Mouse (Mus musculus) CH12.LX (cell line): Measurements from ENCODE around the gene Ythdf1. TPM values are rescaled to one million over a fixed set of nuclear protein-coding genes. Genes with fewer than 3 reads are reported as not detected.

Experiments
- DNase-seq: peaks from one replicate; pipeline ENCODE4 v3.0.0-alpha.2; 2013; ENCODE audit errors: extremely low read depth
- H3K27ac ChIP-seq: 2 replicates; pipeline ENCODE4 v1.5.1; 2012; ENCODE audit warnings: low read depth, mild to moderate bottlenecking, control low read depth, moderate library complexity; ENCODE audit not compliant: insufficient read depth
- H3K27me3 ChIP-seq: replicated peaks from 2 replicates; pipeline ENCODE3; 2012; ENCODE audit warnings: inconsistent platforms
- H3K36me3 ChIP-seq, 2 experiments: replicated peaks in 1 of 2; 2 replicates each; pipeline versions ENCODE3 to v1.6.1; 2012; ENCODE audit warnings: inconsistent platforms in 1 of 2, low read length in 1 of 2, mild to moderate bottlenecking in 1 of 2, mixed read lengths in 1 of 2, moderate library complexity in 1 of 2; ENCODE audit not compliant: control insufficient read depth in 1 of 2, insufficient read depth in 1 of 2
- H3K4me1 ChIP-seq, 2 experiments: 2 replicates each; pipeline ENCODE4 v1.6.1; 2012; ENCODE audit warnings: inconsistent platforms in 1 of 2, moderate library complexity in 1 of 2; ENCODE audit not compliant: insufficient read depth in 2 of 2, control insufficient read depth in 1 of 2
- H3K4me2 ChIP-seq: 2 replicates; pipeline ENCODE4 v1.6.1; 2012; ENCODE audit warnings: low read depth, mild to moderate bottlenecking, control low read depth; ENCODE audit not compliant: poor library complexity, insufficient read depth, severe bottlenecking
- H3K4me3 ChIP-seq, 3 experiments: fragments of 150-350 bp in 1 of 3; sonication (generic) in 1 of 3; replicated peaks in 1 of 3; 2 replicates each; pipeline versions ENCODE3 to v1.5.1; 2011 to 2012; ENCODE audit warnings: low read depth in 2 of 3, low read length in 2 of 3, mild to moderate bottlenecking in 2 of 3, moderate library complexity in 2 of 3, control low read depth in 1 of 3, improper control_type of control experiment in 1 of 3, inconsistent platforms in 1 of 3, mixed read lengths in 1 of 3; ENCODE audit not compliant: poor library complexity in 1 of 3
- H3K79me2 ChIP-seq: replicated peaks from 2 replicates; pipeline ENCODE4 v1.6.1; 2012; ENCODE audit warnings: mild to moderate bottlenecking, moderate library complexity; ENCODE audit not compliant: control insufficient read depth, poor library complexity, insufficient read depth, severe bottlenecking; ENCODE audit errors: extremely low read depth
- H3K9ac ChIP-seq: 2 replicates; pipeline ENCODE4 v1.6.1; 2012; ENCODE audit warnings: low read depth, mild to moderate bottlenecking, control low read depth, moderate library complexity; ENCODE audit not compliant: insufficient read depth
- H3K9me3 ChIP-seq: replicated peaks from 2 replicates; pipeline ENCODE3; 2012; ENCODE audit warnings: low read length, inconsistent platforms, mixed read lengths
- BHLHE40 ChIP-seq: IDR thresholded peaks from 2 replicates; pipeline ENCODE4 v1.6.1; 2011; ENCODE audit warnings: mild to moderate bottlenecking, low read depth, low read length, improper control_type of control experiment
- EP300 ChIP-seq: IDR thresholded peaks from 2 replicates; pipeline ENCODE4 v1.6.1; 2011; ENCODE audit warnings: low read length, improper control_type of control experiment
- ETS1 ChIP-seq: conservative IDR thresholded peaks from 2 replicates; pipeline ENCODE4 v1.6.1; 2012; ENCODE audit warnings: low read depth, mild to moderate bottlenecking, inconsistent platforms, low read length, improper control_type of control experiment, moderate library complexity
- HCFC1 ChIP-seq: IDR thresholded peaks from 2 replicates; pipeline ENCODE4 v1.6.1; 2012; ENCODE audit warnings: low read depth, mild to moderate bottlenecking, inconsistent platforms, low read length, improper control_type of control experiment
- JUN ChIP-seq: IDR thresholded peaks from 2 replicates; pipeline ENCODE4 v1.6.1; 2011; ENCODE audit warnings: low read depth, mild to moderate bottlenecking, low read length, improper control_type of control experiment, moderate library complexity; ENCODE audit not compliant: insufficient read depth
- MAX ChIP-seq: IDR thresholded peaks from 2 replicates; pipeline ENCODE4 v1.6.1; 2011; ENCODE audit warnings: low read length, improper control_type of control experiment
- MYC ChIP-seq: IDR thresholded peaks from 2 replicates; pipeline ENCODE4 v1.6.1; 2011; ENCODE audit warnings: low read depth, mild to moderate bottlenecking, improper control_type of control experiment, low read length
- NRF1 ChIP-seq: IDR thresholded peaks from 2 replicates; pipeline ENCODE4 v1.6.1; 2014; ENCODE audit warnings: low read depth, mild to moderate bottlenecking, inconsistent platforms, low read length, improper control_type of control experiment, moderate library complexity
- POLR2A ChIP-seq: IDR thresholded peaks from 2 replicates; pipeline ENCODE4 v1.6.1; 2011; ENCODE audit warnings: low read depth, mild to moderate bottlenecking, improper control_type of control experiment, low read length
- ZC3H11A ChIP-seq: IDR thresholded peaks from 2 replicates; pipeline ENCODE4 v1.6.1; 2012; ENCODE audit warnings: low read depth, mild to moderate bottlenecking, inconsistent platforms, low read length, improper control_type of control experiment
- ZKSCAN1 ChIP-seq: IDR thresholded peaks from 2 replicates; pipeline ENCODE4 v1.6.1; 2012; ENCODE audit warnings: low read depth, inconsistent platforms, low read length, improper control_type of control experiment, borderline replicate concordance
- dilution Hi-C: fragments of 300-500 bp; cut with MboI; formaldehyde crosslinking; loops from 2 replicates; pipeline ENCODE4 v1.14.3; 2020; ENCODE audit warnings: low sequenced_read_pairs; ENCODE audit not compliant: extremely low pct_unique_long_range_greater_than_20kb, extremely low pct_ligation_motif_present
- in situ Hi-C: fragments of 300-500 bp; cut with MboI; formaldehyde crosslinking; loops from 3 replicates; pipeline ENCODE4 v1.14.3; 2019; ENCODE audit warnings: low sequenced_read_pairs, low pct_ligation_motif_present, low pct_unique_long_range_greater_than_20kb, mixed read lengths
- polyA plus RNA-seq: library from polyadenylated mRNA; unstranded; fragments of >175 nt; gene quantifications from 2 replicates; pipeline ENCODE4 v1.2.1, GENCODE M21; 2012; ENCODE audit warnings: low read depth; ENCODE audit not compliant: insufficient read length
- total RNA-seq, 2 experiments: library from RNA; depleted of rRNA; stranded (reverse); fragments of 300-350 nt in 1 of 2; fragments of >200 nt in 1 of 2; gene quantifications; 2 replicates each; pipeline ENCODE4 v1.2.3; 2012 to 2014

Gene Ythdf1
- total and polyA plus RNA-seq, 3 experiments, result 27.5 to 67.0 (median 42.5) TPM

- no peak overlapping the region for H3K4me3 ChIP-seq
- H3K9ac ChIP-seq, result no peak overlapping the region
- TF ChIP-seq ZKSCAN1, result no peak
- TF ChIP-seq BHLHE40, result no peak
- TF ChIP-seq EP300, result no peak
- TF ChIP-seq NRF1, result no peak
- no peak for DNase-seq
- dilution Hi-C loops, result no loop called here
- no peaks in the 10 kb centered on the region for H3K79me2 ChIP-seq
- no peak overlapping the region for H3K4me2 ChIP-seq
- no peaks in the 10 kb centered on the region for H3K9me3 ChIP-seq
- in situ Hi-C loops, result no loop called here
- H3K36me3 ChIP-seq, result no peaks in the 10 kb centered on the region
- H3K27ac ChIP-seq, result no peak overlapping the region
- H3K27me3 ChIP-seq, result peaks cover 96% of the 10 kb centered on the region
- H3K4me1 ChIP-seq, result no peaks in the 10 kb centered on the region
Measured at GRCm38 (mm10) chr2:180857121-180857520, 63.6 kb downstream of the Ythdf1 start.

- H3K36me3 ChIP-seq, result no peaks in the 10 kb centered on the region
- dilution Hi-C loops (no loop called here), in situ Hi-C loops (no loop called here)
- peaks cover 86% of the 10 kb centered on the region for H3K27me3 ChIP-seq
- no peak overlapping the region for H3K9ac ChIP-seq
- no peak overlapping the region for H3K27ac ChIP-seq
- no peak for DNase-seq
- H3K4me1 ChIP-seq, result peaks cover 0 to 3% of the 10 kb centered on the region in 2 experiments; a peak in 1 of 4 replicates
- H3K79me2 ChIP-seq, result no peaks in the 10 kb centered on the region
- no peak for TF ChIP-seq POLR2A
- TF ChIP-seq NRF1, result no peak
- TF ChIP-seq MYC, result no peak
- TF ChIP-seq EP300, result no peak
- TF ChIP-seq MAX, result no peak
- no peak for TF ChIP-seq JUN
- no peak for TF ChIP-seq ZC3H11A
- TF ChIP-seq ETS1, result no peak
- TF ChIP-seq HCFC1, result no peak
- H3K4me2 ChIP-seq, result no peak overlapping the region
- no peak overlapping the region for H3K4me3 ChIP-seq
- H3K9me3 ChIP-seq, result no peaks in the 10 kb centered on the region
Measured at GRCm38 (mm10) chr2:180855005-180855544, 65.7 kb downstream of the Ythdf1 start.

Other genes starting within 250 kb of the Ythdf1 start
- gene Dido1, start 210.9 kb downstream of the Ythdf1 start, total RNA-seq (2012; rRNA removed), result 24.9 and 30.0 TPM in 2 replicates
- 15.5 and 16.4 TPM in 2 replicates for gene Dido1, start 210.9 kb downstream of the Ythdf1 start, total RNA-seq (2014; rRNA removed)
- gene Dido1, start 210.9 kb downstream of the Ythdf1 start, polyA plus RNA-seq, result 25.0 and 25.8 TPM in 2 replicates
- gene Gid8, start 210.8 kb downstream of the Ythdf1 start, total RNA-seq (2012; rRNA removed), result 15.6 and 21.7 TPM in 2 replicates
- 32.1 and 32.5 TPM in 2 replicates for gene Gid8, start 210.8 kb downstream of the Ythdf1 start, total RNA-seq (2014; rRNA removed)
- gene Gid8, start 210.8 kb downstream of the Ythdf1 start, polyA plus RNA-seq, result 44.1 and 45.4 TPM in 2 replicates
- 13.4 and 16.2 TPM in 2 replicates for gene Slc17a9, start 195.7 kb downstream of the Ythdf1 start, total RNA-seq (2012; rRNA removed)
- 6.5 and 7.2 TPM in 2 replicates for gene Slc17a9, start 195.7 kb downstream of the Ythdf1 start, total RNA-seq (2014; rRNA removed)
- 23.7 and 26.0 TPM in 2 replicates for gene Slc17a9, start 195.7 kb downstream of the Ythdf1 start, polyA plus RNA-seq
- not detected in 2 replicates for gene Bhlhe23, start 144.0 kb downstream of the Ythdf1 start, total RNA-seq (2012; rRNA removed)
- gene Bhlhe23, start 144.0 kb downstream of the Ythdf1 start, total RNA-seq (2014; rRNA removed), result not detected in 2 replicates
- not detected in 2 replicates for gene Bhlhe23, start 144.0 kb downstream of the Ythdf1 start, polyA plus RNA-seq
- not detected in 2 replicates for gene Birc7, start 8.1 kb upstream of the Ythdf1 start, total RNA-seq (2012; rRNA removed)
- gene Birc7, start 8.1 kb upstream of the Ythdf1 start, total RNA-seq (2014; rRNA removed), result not detected in 2 replicates
- not detected in 2 replicates for gene Birc7, start 8.1 kb upstream of the Ythdf1 start, polyA plus RNA-seq
- gene Nkain4, start 33.8 kb upstream of the Ythdf1 start, total RNA-seq (2012; rRNA removed), result not detected in 2 replicates
- gene Nkain4, start 33.8 kb upstream of the Ythdf1 start, total RNA-seq (2014; rRNA removed), result not detected in 2 replicates
- not detected in 2 replicates for gene Nkain4, start 33.8 kb upstream of the Ythdf1 start, polyA plus RNA-seq
- gene Arfgap1, start 46.3 kb upstream of the Ythdf1 start, total RNA-seq (2012; rRNA removed), result 32.4 and 40.4 TPM in 2 replicates
- gene Arfgap1, start 46.3 kb upstream of the Ythdf1 start, total RNA-seq (2014; rRNA removed), result 21.3 and 28.2 TPM in 2 replicates
- gene Arfgap1, start 46.3 kb upstream of the Ythdf1 start, polyA plus RNA-seq, result 37.5 and 40.0 TPM in 2 replicates
- gene Col20a1, start 65.6 kb upstream of the Ythdf1 start, total RNA-seq (2012; rRNA removed), result 0.42 and 0.68 TPM in 2 replicates
- 0.52 and 0.61 TPM in 2 replicates for gene Col20a1, start 65.6 kb upstream of the Ythdf1 start, total RNA-seq (2014; rRNA removed)
- gene Col20a1, start 65.6 kb upstream of the Ythdf1 start, polyA plus RNA-seq, result 1.3 and 2.2 TPM in 2 replicates
- gene Chrna4, start 122.6 kb upstream of the Ythdf1 start, total RNA-seq (2012; rRNA removed), result not detected in 2 replicates
- not detected in 2 replicates for gene Chrna4, start 122.6 kb upstream of the Ythdf1 start, total RNA-seq (2014; rRNA removed)
- not detected in 2 replicates for gene Chrna4, start 122.6 kb upstream of the Ythdf1 start, polyA plus RNA-seq
- 0.04 TPM in 2 replicates for gene Kcnq2, start 214.4 kb upstream of the Ythdf1 start, total RNA-seq (2012; rRNA removed)
- gene Kcnq2, start 214.4 kb upstream of the Ythdf1 start, total RNA-seq (2014; rRNA removed), result not detected in 2 replicates
- gene Kcnq2, start 214.4 kb upstream of the Ythdf1 start, polyA plus RNA-seq, result not detected in 2 replicates
- gene Eef1a2, start 236.1 kb upstream of the Ythdf1 start, total RNA-seq (2012; rRNA removed), result not detected in 2 replicates
- not detected in 2 replicates for gene Eef1a2, start 236.1 kb upstream of the Ythdf1 start, total RNA-seq (2014; rRNA removed)
- not detected in 2 replicates for gene Eef1a2, start 236.1 kb upstream of the Ythdf1 start, polyA plus RNA-seq